Mouse (Mus musculus) myocyte (in vitro differentiated cells): ENCODE measurements around the gene Lingo3.

Source experiments
- CEBPB ChIP-seq: IDR thresholded peaks from 2 replicates; pipeline ENCODE4 v1.6.1; 2011; ENCODE audit warnings: mild to moderate bottlenecking, moderate library complexity; ENCODE audit not compliant: poor library complexity, insufficient read depth, severe bottlenecking
- E2F4 ChIP-seq: IDR thresholded peaks from one replicate; pipeline ENCODE4 v1.6.1; 2011; ENCODE audit warnings: mild to moderate bottlenecking, control low read depth, moderate library complexity; ENCODE audit not compliant: insufficient read depth
- MAX ChIP-seq: IDR thresholded peaks from one replicate; pipeline ENCODE4 v1.6.1; 2011; ENCODE audit warnings: low read depth, mild to moderate bottlenecking, control low read depth
- MYOD1 ChIP-seq, 3 experiments: IDR thresholded peaks; one replicate each; pipeline ENCODE4 v1.6.1; 2011; ENCODE audit warnings: control low read depth in 2 of 3, low read depth in 2 of 3, mild to moderate bottlenecking in 2 of 3, moderate library complexity in 1 of 3; ENCODE audit not compliant: insufficient read length in 2 of 3, control insufficient read depth in 1 of 3
- MYOG ChIP-seq, 3 experiments: IDR thresholded peaks; one replicate each; pipeline ENCODE4 v1.6.1; 2011; ENCODE audit warnings: control low read depth in 2 of 3, low read depth in 2 of 3, mild to moderate bottlenecking in 2 of 3; ENCODE audit not compliant: insufficient read length in 2 of 3, control insufficient read depth in 1 of 3, insufficient read depth in 1 of 3
- POLR2A ChIP-seq: IDR thresholded peaks from one replicate; pipeline ENCODE4 v1.6.1; 2011; ENCODE audit warnings: low read depth, mild to moderate bottlenecking, control low read depth, moderate library complexity; ENCODE audit not compliant: insufficient read length
- TCF12 ChIP-seq: IDR thresholded peaks from one replicate; pipeline ENCODE4 v1.6.1; 2011; ENCODE audit warnings: mild to moderate bottlenecking, control low read depth; ENCODE audit not compliant: poor library complexity, insufficient read depth, severe bottlenecking
- USF1 ChIP-seq: IDR thresholded peaks from one replicate; pipeline ENCODE4 v1.6.1; 2011; ENCODE audit warnings: low read depth, mild to moderate bottlenecking, control low read depth, moderate library complexity

- no peak for TF ChIP-seq POLR2A
- TF ChIP-seq MYOG (IDR thresholded peaks at IDR 0.05; ENCODE audit: control insufficient read depth in 1 of 3, insufficient read depth in 1 of 3, insufficient read length in 2 of 3, low read depth in 2 of 3) = no peak
- no peak for TF ChIP-seq TCF12
- no peak for TF ChIP-seq USF1
- TF ChIP-seq E2F4 = no peak
- TF ChIP-seq CEBPB = no peak
- TF ChIP-seq MAX = no peak
- TF ChIP-seq MYOD1 (IDR thresholded peaks at IDR 0.05; ENCODE audit: control insufficient read depth in 1 of 3, insufficient read length in 2 of 3, low read depth in 2 of 3) = no peak
Measured at GRCm38 (mm10) chr10:80787517-80787916, 56.3 kb downstream of the Lingo3 start.
